Mouse (Mus musculus) left cerebral cortex, adult 8-10 months (tissue): ENCODE data around the gene Snd1. TPM values are rescaled to one million over a fixed set of nuclear protein-coding genes. Genes with fewer than 3 reads are reported as not detected.

ENCODE experiments used
- DNase-seq, 2 experiments: peaks; one replicate each; pipeline ENCODE4 v3.0.0; 2022; ENCODE audit warnings: low spot score in 2 of 2
- total RNA-seq, 4 experiments: library from RNA; stranded (reverse); gene quantifications; 2 replicates each; pipeline ENCODE4 v1.2.4; 2022

Gene Snd1
- total RNA-seq, 4 experiments from 2014 or later = 81.9 to 93.2 (median 88.8) TPM

DNA sequence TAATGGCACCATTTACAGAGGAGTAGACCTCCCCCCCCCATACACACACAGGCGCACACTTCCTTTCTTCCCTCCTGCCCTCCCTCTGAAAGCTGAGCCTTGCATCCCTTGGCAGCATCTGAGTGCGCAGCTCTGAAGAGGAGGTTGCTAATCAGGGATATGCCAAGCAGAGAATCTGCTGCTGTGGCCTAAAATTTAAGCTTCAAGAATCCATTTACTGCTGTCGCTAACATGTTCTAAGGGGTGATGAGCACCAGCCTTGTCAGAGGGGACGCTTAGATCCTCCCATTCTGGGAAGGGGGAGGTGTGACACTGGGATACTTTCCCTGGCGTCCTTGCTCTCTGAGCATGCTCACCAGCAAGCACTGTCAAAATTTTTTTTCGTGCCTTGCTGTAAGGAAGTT, 67.4 kb downstream of the Snd1 start:
- peak in 1 of 2 experiments; percentile 78 for DNase-seq

DNA sequence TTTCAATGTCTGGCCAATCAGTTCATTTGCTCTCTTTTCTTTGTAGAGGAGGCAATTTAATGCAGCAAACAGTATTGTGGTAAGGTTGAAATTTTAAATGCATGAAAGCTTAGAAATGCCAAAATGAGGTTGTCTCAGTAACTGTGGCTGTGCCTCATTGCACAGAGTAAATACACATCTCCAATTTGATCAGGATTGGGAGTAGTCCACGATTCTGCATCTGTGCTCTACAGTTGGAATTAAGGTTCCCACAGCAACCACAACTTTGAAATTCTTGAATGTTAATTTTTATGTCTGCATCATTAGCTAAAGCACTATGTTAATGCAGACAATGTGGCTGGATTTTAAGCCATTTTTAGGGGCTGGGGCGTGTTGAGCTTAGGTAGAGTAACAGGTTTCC, 72.0 kb downstream of the Snd1 start:
- no peak for DNase-seq

DNA sequence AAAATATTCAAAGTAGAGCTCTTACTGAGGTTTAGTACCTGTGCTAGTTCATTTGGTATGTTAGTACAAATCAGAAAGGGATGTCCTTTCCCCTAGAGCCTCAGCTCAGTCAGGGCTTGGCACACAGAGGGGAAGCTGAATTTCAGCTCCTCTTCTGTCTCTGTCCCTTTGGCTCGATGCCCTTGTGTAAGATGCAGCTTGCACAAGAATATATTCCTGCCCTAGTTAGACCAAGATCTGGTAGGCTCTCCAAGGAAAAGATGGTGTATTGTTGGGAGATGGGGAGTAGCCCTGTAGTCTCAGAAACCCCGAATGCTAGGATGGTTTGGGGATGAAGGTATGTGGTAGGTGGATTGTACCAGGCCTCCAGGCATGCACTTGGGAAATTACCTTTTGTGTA, 74.4 kb downstream of the Snd1 start:
- no peak for DNase-seq

DNA sequence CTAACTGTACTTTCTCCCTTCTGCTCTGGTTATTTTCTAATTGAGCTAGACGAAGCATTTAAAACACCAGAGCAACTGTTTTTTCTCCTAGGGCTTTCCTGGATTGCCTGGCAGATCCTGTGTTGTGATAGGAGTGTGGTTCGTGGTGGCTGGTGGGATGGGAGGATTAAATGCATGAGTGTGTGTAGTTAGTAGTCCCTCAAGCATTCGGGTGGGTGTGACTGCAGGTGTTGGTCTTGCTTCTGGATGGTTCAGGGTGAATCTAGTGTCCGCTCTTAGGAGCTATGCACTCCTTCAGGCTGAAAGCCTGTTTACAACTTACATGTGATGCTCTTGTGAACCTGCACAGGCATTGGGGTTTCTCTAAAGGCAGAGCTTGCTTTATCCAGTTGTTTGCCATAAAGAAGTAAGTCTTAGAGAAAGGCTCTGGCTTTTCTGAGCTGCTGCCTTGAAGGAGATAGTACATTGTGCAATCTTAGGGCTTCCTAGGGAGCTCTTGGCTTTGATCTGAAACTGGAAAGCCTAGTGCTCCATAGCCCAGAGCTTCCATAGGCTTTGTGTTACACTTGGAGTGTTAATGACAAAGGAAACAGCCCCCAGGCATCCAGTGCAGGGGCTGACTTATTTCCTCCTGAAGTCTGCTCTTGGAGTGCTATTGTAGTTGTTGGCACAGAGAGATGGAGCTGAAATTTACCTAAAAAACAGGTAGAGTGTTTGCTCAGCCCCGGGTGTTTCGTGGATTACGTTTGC, 75.5 kb downstream of the Snd1 start:
- DNase-seq = no peak

DNA sequence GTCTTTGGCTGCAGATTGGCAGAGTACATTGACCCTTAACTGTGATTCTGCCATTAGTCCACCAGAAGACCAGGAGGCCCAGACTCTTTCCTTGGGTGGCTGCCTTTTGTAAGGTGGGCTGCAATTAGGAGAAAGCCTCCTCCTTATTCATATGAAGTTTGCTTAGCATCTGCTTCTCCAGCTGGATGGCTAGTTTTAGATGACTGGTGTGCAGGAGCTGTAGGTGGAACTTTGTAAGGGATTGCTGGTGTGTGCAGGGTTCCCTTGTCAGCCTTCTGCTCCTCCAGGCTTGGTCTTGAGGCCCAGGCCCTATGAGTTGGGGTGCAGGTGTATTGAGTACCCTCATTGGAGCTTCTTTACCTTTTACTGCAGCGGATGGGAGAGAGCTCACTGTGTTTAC, 79.5 kb downstream of the Snd1 start:
- peak in 1 of 2 experiments; percentile 67 for DNase-seq

DNA sequence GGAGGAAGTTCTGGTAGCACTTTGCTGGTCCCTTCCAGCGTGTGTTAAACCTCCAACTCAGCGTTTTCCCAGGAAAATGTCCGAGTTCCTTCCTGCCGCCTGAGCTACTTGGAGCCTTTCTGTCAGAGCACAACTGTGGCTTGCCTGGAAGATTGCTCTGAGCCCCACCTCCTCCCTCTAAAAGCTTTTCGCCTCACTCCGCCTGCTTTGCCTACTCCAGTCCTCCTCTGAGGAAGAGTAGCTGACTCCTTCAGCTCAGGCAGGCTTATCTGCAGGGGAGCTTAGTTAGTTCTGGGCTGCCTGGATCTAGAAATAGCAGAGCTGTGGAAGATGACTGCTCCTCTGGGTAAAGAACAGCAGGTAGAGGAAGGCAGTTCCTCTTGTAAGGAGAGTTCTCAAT, 80.1 kb downstream of the Snd1 start:
- DNase-seq = peak in 1 of 2 experiments; percentile 54

DNA sequence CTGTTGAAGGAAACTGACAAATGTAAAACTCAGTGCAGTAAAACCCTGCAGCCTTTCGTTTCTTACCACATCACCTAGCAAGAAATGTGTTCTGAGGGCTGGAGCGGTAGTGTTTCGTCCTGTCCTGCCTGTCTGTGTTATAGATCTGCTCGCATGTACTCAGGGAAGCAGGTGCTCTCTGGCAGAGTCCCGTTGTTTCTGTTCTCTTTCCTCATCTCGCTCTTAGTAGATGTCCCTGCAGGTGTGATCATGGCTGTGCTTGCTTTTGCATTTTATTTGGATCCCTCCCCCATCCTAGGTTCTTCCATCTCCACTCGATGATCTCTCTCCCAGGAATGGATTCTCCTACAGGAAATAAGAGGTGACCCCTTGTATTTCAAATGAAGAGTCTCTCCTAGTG, 80.5 kb downstream of the Snd1 start:
- no peak for DNase-seq

DNA sequence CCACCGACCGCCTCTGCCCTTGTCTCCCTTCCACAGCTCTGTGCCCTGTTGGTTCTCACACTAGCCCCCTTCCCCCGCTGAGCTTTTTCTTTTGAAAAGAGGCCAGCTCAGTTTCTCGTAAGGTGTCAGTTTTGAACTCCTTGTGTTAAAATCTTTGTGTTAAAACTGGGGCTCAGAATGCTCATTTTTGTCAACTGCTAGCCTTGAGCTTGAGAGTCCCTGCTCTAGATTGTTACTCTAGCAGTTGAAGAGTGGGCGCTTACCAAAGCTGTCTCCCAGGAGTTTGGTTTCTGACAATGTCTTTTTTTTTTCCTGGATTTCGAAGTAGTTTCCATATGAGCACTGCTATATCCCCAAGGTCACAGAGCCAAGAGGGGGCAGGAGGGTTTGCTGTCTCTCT, 82.8 kb downstream of the Snd1 start:
- no peak for DNase-seq

DNA sequence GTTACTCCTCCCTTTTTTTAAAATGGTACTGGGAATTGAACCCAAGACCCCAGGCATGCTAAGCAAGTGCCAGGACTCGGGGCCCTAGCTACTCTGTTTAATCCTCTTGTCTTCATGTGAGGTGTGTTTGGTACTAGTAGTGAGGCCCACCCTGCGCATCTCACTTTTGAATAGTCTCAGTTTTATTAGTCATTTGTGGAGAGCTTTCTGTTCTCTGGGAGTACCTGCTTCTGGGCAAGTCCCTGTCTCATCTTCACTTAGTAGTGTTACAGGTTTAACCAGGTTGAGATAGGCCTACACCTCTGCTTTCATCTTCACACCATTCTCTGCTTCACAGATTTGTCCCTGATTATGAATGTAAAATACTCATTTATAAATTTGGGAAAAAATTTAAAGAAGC, 84.5 kb downstream of the Snd1 start:
- DNase-seq = no peak

DNA sequence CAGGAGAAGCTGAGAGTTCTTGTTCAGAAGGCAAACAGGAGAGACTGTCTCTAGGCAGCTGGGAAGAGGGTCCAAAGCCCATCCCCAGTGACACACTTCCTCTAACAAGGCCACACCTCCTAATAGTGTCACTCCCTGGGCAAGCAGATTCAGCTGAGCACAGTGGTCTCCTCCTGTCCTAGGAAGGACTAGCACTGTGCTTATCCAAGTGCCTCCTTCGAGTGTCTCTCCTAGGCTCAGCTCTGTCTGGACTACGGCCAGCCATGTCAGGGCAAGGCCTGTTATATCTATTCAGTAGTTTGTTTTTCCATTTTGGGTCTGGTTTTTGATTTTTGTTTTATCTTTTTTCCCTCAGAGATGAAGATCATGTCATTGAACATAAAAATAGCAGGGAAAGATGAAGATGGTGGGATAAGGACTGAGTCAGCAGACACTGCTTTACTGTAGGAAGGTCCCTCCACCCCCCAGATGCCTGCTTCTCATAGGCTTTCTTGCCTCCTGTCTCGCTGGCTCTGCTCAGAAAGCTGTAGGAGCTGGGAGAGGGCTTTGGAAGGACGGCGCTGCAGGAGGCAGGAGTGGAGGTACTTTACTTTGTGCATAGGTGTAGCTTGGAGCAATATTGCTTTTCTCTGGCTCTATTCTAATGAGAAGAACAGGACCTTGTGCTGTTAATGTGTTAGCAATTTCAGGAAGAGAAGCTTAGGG, 86.5 kb downstream of the Snd1 start:
- peak in 1 of 2 experiments; percentile 54 for DNase-seq

DNA sequence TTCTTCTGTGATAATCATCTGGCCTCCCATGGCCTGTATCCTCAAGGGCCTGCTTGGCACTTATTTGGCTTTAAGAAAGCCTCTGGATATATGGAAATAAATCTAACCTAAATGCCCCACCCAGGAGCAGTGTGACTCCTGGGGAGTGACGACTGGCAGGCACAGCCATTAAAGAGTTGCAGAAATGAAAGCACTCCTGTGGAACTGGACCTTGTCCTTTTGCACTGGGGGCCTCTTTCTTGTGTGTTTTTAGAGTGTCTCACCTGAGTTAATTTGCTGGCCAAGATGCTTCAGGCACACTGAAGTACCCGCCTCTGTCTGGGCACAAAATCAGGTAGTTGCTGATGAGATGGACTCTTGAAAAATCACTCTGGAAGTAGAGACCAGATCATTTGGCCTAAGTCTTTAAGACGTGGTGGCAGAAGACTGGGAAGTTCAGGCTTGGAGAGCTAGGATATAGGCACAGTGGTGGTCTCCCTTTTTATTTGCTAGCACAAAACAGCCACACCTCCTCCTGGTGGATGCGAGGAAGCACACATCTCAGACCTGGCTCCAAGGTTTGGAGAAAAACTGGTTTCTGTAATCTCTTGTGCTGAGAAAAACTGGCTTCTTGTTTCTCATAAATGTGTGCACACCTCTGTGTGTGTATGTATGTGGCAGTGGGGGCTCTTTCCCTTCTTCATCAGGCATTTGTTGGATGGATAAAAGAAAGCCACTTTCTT, 87.5 kb downstream of the Snd1 start:
- DNase-seq = no peak

DNA sequence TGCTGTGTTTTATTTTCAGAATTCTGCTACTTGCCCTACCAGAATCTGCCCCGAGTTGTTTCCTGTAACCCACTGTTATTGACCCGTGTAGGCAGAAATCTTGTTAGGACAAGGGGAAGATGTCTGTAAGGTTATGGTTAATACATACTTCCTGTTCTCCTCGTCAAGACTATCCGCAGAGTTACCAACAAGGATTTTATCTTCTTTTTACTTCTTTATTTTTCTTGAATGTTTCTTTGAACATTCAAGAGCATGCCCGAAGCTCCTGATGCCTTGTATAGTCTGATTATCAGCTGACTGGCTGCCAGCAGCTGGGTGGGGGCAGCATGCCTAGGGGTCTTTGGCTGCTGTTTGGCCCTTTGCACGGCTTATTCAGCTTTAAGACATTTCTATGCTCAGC, 93.0 kb downstream of the Snd1 start:
- DNase-seq = no peak

DNA sequence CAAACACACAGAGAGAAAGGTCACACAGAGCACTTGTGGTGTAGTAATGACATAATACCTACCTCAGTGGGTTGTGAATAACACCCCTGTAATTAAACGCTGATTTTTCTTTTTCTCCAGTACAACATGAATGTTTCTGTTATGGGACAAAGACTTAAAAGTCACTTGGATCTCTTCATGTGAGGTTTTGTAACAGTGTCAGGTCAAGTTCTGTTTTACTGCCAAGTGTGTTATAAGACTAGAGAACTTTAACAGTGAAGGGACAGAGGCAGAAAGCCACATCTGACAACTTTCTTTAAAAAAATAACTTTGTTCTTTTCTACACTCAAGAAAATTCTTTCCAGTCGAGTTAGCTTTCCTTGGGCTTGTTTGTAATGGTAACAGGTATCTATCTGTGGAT, 97.0 kb downstream of the Snd1 start:
- DNase-seq = no peak

DNA sequence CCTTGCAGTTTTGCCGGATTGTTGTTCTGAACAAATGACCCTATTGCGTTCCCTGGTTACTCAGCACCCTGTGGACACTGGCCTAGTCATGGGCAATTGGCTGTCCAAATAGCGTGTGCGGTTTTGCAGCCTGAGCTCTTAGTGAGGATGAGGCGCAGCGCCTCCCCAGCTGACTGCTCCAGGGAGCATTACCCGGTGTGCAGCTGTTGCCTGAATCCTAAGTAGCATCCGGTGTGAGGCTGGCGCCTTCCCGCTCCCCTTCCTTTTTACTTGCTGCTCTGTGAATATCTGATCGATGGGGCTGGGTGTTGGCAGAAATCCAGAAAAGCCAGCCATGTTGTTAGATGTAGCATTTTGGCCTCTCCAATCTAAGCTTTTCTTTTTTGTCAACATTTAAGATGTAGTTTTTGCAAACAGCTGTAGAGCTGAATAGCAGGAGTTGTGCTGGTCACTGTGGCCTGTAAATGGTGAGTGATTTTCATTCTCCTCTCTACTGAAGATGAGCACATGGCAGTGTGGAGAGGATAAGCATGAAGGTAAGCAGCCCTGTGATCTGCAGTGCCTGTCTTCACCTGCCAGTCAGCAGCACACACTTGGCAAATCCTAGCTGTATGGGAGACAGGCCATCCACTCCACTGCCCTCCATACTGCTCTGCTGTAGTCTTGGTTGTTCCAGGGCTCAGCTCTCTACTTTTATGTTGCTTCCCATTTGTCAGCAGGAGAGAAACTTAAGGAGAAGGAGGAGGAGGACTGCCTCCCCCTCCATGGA, 98.2 kb downstream of the Snd1 start:
- peak in 1 of 2 experiments; percentile 45 for DNase-seq

DNA sequence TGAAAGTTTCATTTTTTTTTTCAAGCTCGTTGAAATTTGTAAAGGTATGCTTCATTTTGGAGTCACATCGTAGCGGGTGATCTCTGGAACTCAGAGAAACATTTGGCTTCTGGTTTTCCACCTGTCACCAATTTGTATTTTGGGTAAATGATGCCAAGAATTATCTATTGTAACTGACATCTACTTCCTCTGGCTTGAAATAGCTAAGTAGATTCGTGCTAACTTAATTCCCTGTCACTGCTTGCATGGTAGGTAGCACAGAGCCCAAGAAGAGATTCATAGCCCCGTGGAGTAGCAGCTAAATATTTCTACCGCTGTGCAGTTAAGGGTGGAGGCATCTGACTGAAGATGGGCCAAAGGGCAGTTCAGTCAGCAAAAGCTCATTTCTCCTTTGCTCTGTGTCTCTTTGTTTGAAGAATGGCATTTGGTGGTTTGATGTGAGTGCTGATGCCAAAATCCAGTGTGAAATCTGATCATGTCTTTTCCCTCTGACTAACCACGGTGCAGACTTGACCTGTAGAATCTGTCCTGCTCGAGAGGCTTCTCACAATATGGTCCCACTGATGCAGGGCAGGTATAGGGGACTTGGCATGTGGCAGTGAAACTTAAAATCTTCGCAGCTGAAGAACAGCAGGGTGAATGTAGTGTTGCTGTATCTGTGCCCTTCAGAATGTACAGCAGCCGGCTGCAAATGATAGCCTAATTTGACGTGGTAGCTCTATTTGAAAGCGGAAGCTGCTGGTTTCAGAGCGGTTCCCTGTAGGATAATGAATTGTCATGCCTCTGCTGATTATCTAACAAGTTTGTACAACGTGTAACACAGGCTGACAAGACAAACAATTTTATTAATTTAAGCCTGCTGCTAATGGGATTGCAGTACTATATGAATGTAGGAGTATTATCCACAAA, 101.7 kb downstream of the Snd1 start:
- DNase-seq = no peak

DNA sequence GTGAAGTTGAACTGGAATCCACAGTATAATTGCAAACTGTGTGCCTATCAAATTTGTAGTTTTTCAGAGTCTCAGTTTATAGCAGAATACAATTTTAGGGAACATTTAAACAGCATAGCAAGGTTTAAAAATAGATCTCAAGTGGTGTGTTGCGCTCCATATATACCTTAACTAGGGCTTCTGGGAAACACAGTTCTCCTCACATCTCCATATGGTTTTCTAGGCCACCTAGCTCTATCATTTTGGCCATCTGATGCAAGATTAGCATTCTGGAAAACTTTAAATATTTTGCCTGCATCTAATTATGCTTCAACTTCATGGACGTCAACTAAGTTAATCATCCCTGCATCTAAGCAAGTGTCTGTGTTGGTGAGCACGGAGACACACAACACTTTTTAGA, 107.9 kb downstream of the Snd1 start:
- no peak for DNase-seq

DNA sequence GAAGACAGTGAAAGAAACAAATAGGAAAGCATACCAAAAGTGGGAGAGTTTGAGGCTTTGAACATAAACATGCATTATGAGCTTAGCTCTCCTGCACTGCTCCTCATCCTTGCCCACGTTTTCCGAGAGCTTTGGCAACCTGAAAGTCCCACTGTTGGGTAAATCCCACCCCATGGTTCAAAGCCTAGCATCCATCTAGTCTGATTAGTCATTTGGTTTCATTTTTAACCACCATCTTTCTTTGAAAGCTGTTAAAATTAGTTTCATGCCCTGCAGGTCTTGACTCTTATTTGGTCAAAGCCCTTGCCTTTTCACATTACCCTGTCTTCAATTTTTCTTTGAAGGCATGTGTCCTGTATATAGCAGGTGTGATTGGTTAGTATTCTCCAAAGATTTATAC, 108.5 kb downstream of the Snd1 start:
- DNase-seq = no peak

DNA sequence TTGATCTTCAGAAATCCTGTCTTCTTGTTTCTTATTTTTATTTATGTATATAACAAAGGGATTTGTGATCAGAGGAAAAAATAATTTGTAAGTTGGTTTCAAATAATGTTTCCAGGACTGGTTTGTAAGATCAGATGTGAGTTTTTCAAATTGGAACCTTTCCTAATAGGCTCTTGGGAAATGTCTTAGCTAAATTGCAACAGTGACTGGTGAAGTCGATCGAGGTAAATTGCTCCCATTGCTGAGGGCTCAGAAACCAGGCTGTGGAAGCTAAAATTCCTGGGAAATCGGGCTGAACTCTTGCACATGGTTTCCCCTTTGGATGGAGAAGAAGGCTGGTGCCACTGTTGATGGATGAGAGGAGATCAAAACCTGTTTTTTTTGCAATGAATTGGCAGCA, 111.9 kb downstream of the Snd1 start:
- no peak for DNase-seq

DNA sequence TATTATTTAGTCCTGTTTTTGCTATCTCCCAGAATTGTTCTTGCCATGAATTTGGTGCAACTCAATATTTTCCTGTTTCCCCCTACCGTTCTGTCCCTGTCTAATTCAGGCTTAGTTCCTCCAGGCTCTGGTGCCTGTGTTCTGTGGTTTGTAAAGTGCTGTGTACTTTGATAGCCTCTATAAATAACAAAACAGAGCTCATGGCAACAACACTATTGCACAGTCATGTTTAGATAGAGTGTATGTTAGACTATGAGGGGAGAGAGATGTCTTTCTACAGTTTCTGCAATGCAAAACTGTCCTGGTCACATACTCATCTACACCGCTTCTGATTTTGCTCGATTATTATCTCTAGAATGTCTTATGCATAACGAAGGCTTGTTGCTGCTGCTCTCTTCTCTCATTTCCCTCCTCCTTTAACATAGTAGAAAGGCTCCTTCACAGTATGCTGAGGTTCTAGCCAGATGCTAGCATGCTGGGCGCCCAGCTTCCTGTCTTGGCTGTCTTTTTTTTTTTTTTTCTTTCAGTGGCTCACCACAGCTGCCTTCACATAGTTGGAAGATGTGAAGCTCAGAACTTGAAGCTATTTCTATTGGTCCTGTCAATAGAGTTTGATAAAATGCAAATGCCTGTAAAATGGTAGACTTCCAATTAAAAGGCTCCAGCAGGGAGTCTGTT, 113.7 kb downstream of the Snd1 start:
- no peak for DNase-seq

DNA sequence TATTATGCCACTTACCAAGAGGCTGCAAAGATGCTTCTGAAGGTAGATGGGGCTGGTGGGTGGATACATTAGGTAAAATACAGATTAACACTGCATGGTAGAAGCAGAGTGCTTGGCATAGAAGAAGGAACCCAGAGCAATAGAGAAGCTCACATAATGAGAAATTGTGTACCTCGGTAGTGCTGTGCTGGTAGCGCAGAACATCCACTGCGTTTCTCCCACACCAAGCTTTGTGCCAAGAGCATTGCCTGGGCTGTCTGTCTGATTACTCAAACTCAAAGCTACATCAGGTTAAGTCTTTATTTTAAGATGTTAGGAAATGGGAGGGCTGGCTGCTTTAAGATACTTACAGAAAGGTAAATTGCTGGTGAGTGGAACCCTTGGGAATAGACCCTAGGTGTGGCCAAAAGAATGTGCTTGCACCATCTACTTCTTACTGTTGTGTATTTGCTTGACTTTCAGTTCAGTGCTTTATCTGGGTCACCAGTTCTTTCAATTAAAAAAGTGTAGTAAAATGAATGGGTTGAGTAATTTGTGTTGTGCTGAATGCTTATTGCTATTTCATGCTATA, 117.5 kb downstream of the Snd1 start:
- peak in 1 of 2 experiments; percentile 34 for DNase-seq
